Mouse (Mus musculus) lung, embryonic 14.5 days (tissue): ENCODE data around the gene Gm20777. TPM values are rescaled to one million over a fixed set of nuclear protein-coding genes. Genes with fewer than 3 reads are reported as not detected.
"Not testable (repeated sequence)": the region's sequence is repeated elsewhere in the genome, so short reads cannot be mapped to it uniquely, and the experiment has no call there.

Experiments used
- ATAC-seq: fragments of 200-750 bp; cut with Nextera tagmentation; 2 replicates; pipeline ENCODE4 v1.8.0; 2017; ENCODE audit warnings: mild to moderate bottlenecking, moderate TSS enrichment, moderate library complexity; ENCODE audit not compliant: insufficient read depth
- DNase-seq: peaks from one replicate; pipeline ENCODE4 v3.0.0-alpha.2; 2015
- H3K27ac ChIP-seq: fragments of 300-500 bp; sonication (generic); 2 replicates; pipeline ENCODE4 v1.5.1; 2014; ENCODE audit warnings: low read depth, mild to moderate bottlenecking, moderate library complexity
- H3K27me3 ChIP-seq: fragments of 300-500 bp; sonication (generic); 2 replicates; pipeline ENCODE4 v1.6.1; 2014; ENCODE audit warnings: low read length, control low read depth; ENCODE audit not compliant: insufficient read depth
- H3K36me3 ChIP-seq: fragments of 300-500 bp; sonication (generic); 2 replicates; pipeline ENCODE4 v1.6.1; 2014; ENCODE audit warnings: control low read depth; ENCODE audit not compliant: insufficient read depth
- H3K4me1 ChIP-seq: fragments of 300-500 bp; sonication (generic); 2 replicates; pipeline ENCODE4 v1.6.1; 2014; ENCODE audit warnings: antibody characterized with exemption, control low read depth; ENCODE audit not compliant: insufficient read depth
- H3K4me2 ChIP-seq: fragments of 300-500 bp; sonication (generic); 2 replicates; pipeline ENCODE4 v1.6.1; 2014; ENCODE audit warnings: mild to moderate bottlenecking
- H3K4me3 ChIP-seq: fragments of 300-500 bp; sonication (generic); 2 replicates; pipeline ENCODE4 v1.5.1; 2014; ENCODE audit warnings: low read depth, low read length
- H3K9ac ChIP-seq: fragments of 300-500 bp; sonication (generic); 2 replicates; pipeline ENCODE4 v1.6.1; 2014
- H3K9me3 ChIP-seq: fragments of 300-500 bp; sonication (generic); 2 replicates; pipeline ENCODE4 v1.6.1; 2016; ENCODE audit warnings: low read depth, low read length, control low read depth
- WGBS: fragments of 180-500 bp; shearing (Covaris S2); extraction: QIAGEN DNeasy Blood & Tissue Kit; methylation state at CpG from one replicate; pipeline ENCODE4 v1.1.7; 2014; 5-methylcytosine and 5-hydroxymethylcytosine counted together
- polyA plus RNA-seq: library from polyadenylated mRNA; unstranded; fragments of >200 nt; fragmentation: Nextera tagmentation; extraction: Ambion mirVana; gene quantifications from 2 replicates; pipeline ENCODE4 v1.2.1, GENCODE M21; 2014

Gene Gm20777
- not detected in 2 replicates for polyA plus RNA-seq

GRCm38 (mm10) chrY:10752350-10752749 is at the start of gene Gm20777:
Gene Gm20777, minus strand, starts transcription at chrY:10752450.
- H3K4me2 ChIP-seq, result not testable (repeated sequence)

GRCm38 (mm10) chrY:10709551-10709950 is 42.7 kb downstream of the Gm20777 start:
- H3K4me1 ChIP-seq, H3K27me3 ChIP-seq, H3K9ac ChIP-seq, H3K36me3 ChIP-seq, ATAC-seq, H3K27ac ChIP-seq, H3K4me2 ChIP-seq, H3K9me3 ChIP-seq, DNase-seq, H3K4me3 ChIP-seq: not testable (repeated sequence)
- no CpG with 5 or more reads among the region's 5 CpGs for WGBS

More at GRCm38 (mm10) chrY:10752350-10752749, at the start of gene Gm20777:
- H3K27ac ChIP-seq, H3K9me3 ChIP-seq, DNase-seq, H3K36me3 ChIP-seq, H3K9ac ChIP-seq, H3K4me1 ChIP-seq, ATAC-seq, H3K4me3 ChIP-seq, H3K27me3 ChIP-seq: not testable (repeated sequence)

- not testable (repeated sequence) for H3K27ac ChIP-seq, H3K9me3 ChIP-seq, H3K36me3 ChIP-seq, H3K9ac ChIP-seq, DNase-seq, H3K4me3 ChIP-seq, ATAC-seq, H3K27me3 ChIP-seq, H3K4me1 ChIP-seq, H3K4me2 ChIP-seq
- 87% methylated on average over 27 of the region's 30 CpGs for WGBS
These were observed 43.5 kb downstream of the Gm20777 start for GRCm38 (mm10) chrY:10708761-10709160.

GRCm38 (mm10) chrY:10708226-10708625 is 44.0 kb downstream of the Gm20777 start:
- 94% methylated on average over 16 of the region's 16 CpGs for WGBS
- not testable (repeated sequence) for ATAC-seq, DNase-seq

GRCm38 (mm10) chrY:10706686-10707085 is 45.6 kb downstream of the Gm20777 start:
- H3K9ac ChIP-seq, H3K4me3 ChIP-seq, H3K4me1 ChIP-seq, ATAC-seq, DNase-seq, H3K36me3 ChIP-seq, H3K9me3 ChIP-seq, H3K27ac ChIP-seq, H3K27me3 ChIP-seq, H3K4me2 ChIP-seq: not testable (repeated sequence)
- WGBS, result 95% methylated on average over 6 of the region's 7 CpGs

More at GRCm38 (mm10) chrY:10708226-10708625, 44.0 kb downstream of the Gm20777 start:
- not testable (repeated sequence) for H3K9me3 ChIP-seq, H3K4me2 ChIP-seq, H3K9ac ChIP-seq, H3K4me3 ChIP-seq, H3K36me3 ChIP-seq, H3K27me3 ChIP-seq, H3K27ac ChIP-seq, H3K4me1 ChIP-seq

Other genes starting within 250 kb of the Gm20777 start
- not detected in 2 replicates for gene Gm20737, start 216.4 kb downstream of the Gm20777 start, polyA plus RNA-seq
- gene Gm21775, start 199.0 kb downstream of the Gm20777 start, polyA plus RNA-seq, result not detected in 2 replicates
- not detected in 2 replicates for gene Gm21900, start 136.1 kb downstream of the Gm20777 start, polyA plus RNA-seq